Mouse (Mus musculus) forebrain, embryonic 11.5 days (tissue): ENCODE results near the gene Glyr1. TPM values are rescaled to one million over a fixed set of nuclear protein-coding genes. Genes with fewer than 3 reads are reported as not detected.

Experiments used
- ATAC-seq: fragments of 200-750 bp; cut with Nextera tagmentation; replicated peaks from 2 replicates; pipeline ENCODE4 v1.8.0; 2017; ENCODE audit warnings: moderate TSS enrichment; ENCODE audit not compliant: low FRiP score
- DNase-seq: peaks from one replicate; pipeline ENCODE4 v3.0.0-alpha.2; 2017; ENCODE audit warnings: low spot score
- H3K27ac ChIP-seq: fragments of 300-500 bp; sonication (generic); 2 replicates; pipeline ENCODE4 v1.5.1; 2014; ENCODE audit warnings: low read depth, low read length
- H3K27me3 ChIP-seq: fragments of 300-500 bp; sonication (generic); 2 replicates; pipeline ENCODE4 v1.6.1; 2014; ENCODE audit warnings: mild to moderate bottlenecking, low read length, mixed read lengths; ENCODE audit not compliant: control insufficient read depth, insufficient read depth
- H3K36me3 ChIP-seq: fragments of 300-500 bp; sonication (generic); 2 replicates; pipeline ENCODE4 v1.6.1; 2014; ENCODE audit warnings: mild to moderate bottlenecking, low read length, moderate library complexity, mixed read lengths; ENCODE audit not compliant: control insufficient read depth, insufficient read depth
- H3K4me1 ChIP-seq: fragments of 300-500 bp; sonication (generic); replicated peaks from 2 replicates; pipeline ENCODE4 v1.6.1; 2014; ENCODE audit warnings: low read length, mixed read lengths; ENCODE audit not compliant: control insufficient read depth, insufficient read depth
- H3K4me2 ChIP-seq: fragments of 300-500 bp; sonication (generic); 2 replicates; pipeline ENCODE4 v1.6.1; 2014; ENCODE audit warnings: low read depth, mild to moderate bottlenecking, low read length, moderate library complexity, mixed read lengths; ENCODE audit not compliant: severe bottlenecking
- H3K4me3 ChIP-seq: fragments of 300-500 bp; sonication (generic); 2 replicates; pipeline ENCODE4 v1.5.1; 2014; ENCODE audit warnings: low read depth, low read length
- H3K9ac ChIP-seq: fragments of 300-500 bp; sonication (generic); 2 replicates; pipeline ENCODE4 v1.6.1; 2014; ENCODE audit warnings: low read length
- H3K9me3 ChIP-seq: fragments of 300-500 bp; sonication (generic); 2 replicates; pipeline ENCODE4 v1.6.1; 2016; ENCODE audit warnings: low read length, mixed read lengths; ENCODE audit not compliant: control insufficient read depth
- WGBS: fragments of 180-500 bp; shearing (Covaris S2); extraction: QIAGEN DNeasy Blood & Tissue Kit; methylation state at CpG from one replicate; pipeline ENCODE4 v1.1.7; 2014; 5-methylcytosine and 5-hydroxymethylcytosine counted together
- polyA plus RNA-seq: library from polyadenylated mRNA; unstranded; fragments of >200 nt; fragmentation: Nextera tagmentation; extraction: Ambion mirVana; gene quantifications from 2 replicates; pipeline ENCODE4 v1.2.1, GENCODE M21; 2014

Glyr1 gene
- polyA plus RNA-seq, result 174 and 184 TPM in 2 replicates

DNA sequence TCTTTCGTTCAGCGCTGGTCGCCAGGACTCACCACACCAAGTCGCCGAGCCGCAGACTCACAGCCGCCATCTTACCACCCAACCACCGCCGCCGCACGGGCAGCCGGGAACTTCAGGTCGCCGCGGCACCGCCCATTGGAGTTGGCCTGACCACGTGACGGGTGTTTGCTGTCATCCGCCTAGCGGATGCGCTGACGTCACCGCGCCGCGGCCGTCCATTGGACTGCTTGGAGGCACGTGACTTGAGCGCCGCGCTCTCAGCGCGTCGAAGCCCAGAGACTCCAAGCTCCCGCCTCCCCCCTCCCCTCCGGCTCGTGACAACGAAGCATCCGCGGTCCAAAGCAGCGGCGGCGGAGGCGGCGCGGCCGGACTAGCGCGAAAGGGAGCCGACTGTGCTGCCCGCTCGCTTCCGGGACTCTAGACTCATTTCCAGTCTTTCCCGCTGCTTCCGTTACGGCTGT, at the start of gene Glyr1, which contains the start of gene Ubn1:
Glyr1 (minus strand) TSS at position 90 of the 461 bp plus-strand sequence.
Ubn1 (plus strand) TSS at position 284 of the 461 bp plus-strand sequence.
- H3K4me2 ChIP-seq, result peak within 1 kb of the TSS; percentile 90
- 0 out of 2 replicates have a peak, but pooled peaks cover 2% of the 10 kb centered on the region for H3K4me1 ChIP-seq
- no peaks in the 10 kb centered on the region for H3K27me3 ChIP-seq
- H3K9ac ChIP-seq, result peak within 1 kb of the TSS; percentile 93
- H3K4me3 ChIP-seq, result peak within 1 kb of the TSS; percentile 98
- H3K9me3 ChIP-seq, result no peaks in the 10 kb centered on the region
- peak; percentile 100 for ATAC-seq
- peaks cover 9% of the 10 kb centered on the region; the same call in 1 of the 2 replicates for H3K36me3 ChIP-seq
- peak within 1 kb of the TSS; percentile 90 for H3K27ac ChIP-seq
- 0% methylated on average over 47 of the region's 56 CpGs for WGBS
- DNase-seq, result peak; percentile 100

- H3K4me1 ChIP-seq, result no peaks in the 10 kb centered on the region
- no peaks in the 10 kb centered on the region for H3K27me3 ChIP-seq
- no peak for DNase-seq
- ATAC-seq, result no peak
- 79% methylated on average over 8 of the region's 8 CpGs for WGBS
- H3K4me3 ChIP-seq, result no peak overlapping the region
- no peak overlapping the region for H3K9ac ChIP-seq
- H3K4me2 ChIP-seq, result no peak overlapping the region
- no peaks in the 10 kb centered on the region for H3K36me3 ChIP-seq
- H3K9me3 ChIP-seq, result no peaks in the 10 kb centered on the region
- H3K27ac ChIP-seq, result no peak overlapping the region
Measured at GRCm38 (mm10) chr16:5096504-5096903, 46.8 kb upstream of the Glyr1 start.

DNA sequence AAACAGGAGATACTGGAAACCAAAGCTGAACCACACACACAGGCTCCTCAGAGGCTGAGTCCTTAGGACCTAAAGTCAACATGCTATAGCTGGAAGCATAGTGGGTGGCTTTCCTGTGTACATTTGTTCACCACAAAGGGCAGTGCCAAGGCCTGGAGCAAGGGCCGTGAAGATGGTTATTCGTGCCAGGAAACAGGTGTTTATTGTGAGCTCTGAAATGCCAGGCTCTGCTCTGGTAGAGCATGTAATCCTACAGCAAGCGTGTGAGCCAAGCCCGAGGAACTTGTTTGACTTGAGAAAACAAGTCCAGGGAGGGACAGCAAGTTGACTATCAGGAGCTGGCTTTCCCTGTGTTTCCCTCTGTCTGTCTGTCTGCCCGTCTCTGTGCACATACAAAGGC, 43.6 kb upstream of the Glyr1 start:
- Histone ChIP-seq H3K4me1 (no peaks in the 10 kb centered on the region), H3K27ac (no peak overlapping the region), H3K27me3 (no peaks in the 10 kb centered on the region), H3K4me2 (no peak overlapping the region), H3K4me3 (no peak overlapping the region), H3K9me3 (no peaks in the 10 kb centered on the region), H3K9ac (no peak overlapping the region), H3K36me3 (no peaks in the 10 kb centered on the region)
- WGBS, result 90% methylated on average over 5 of the region's 5 CpGs
- ATAC-seq (no peak), DNase-seq (no peak)

DNA sequence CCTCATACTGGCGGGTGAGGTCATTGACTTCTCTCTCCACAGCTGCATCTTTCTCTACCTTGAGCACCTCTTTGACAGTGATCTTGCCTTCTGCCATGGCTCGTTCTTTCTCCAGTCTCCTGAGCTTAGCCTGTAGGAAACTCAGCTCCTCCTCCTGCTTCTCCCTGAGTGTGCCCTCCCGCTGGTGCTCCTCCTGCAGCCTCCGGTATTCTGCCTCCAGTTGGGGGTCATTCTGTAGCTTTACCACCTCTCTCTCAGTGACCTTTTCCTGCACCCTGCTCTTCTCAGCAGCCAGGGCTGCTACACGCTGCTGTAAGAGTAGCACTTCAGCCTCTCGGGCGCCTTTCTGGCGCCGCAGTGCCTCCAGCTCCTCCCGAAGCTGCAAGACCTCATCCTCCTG, 39.4 kb upstream of the Glyr1 start:
- peaks cover 1% of the 10 kb centered on the region; the same call in 1 of the 2 replicates for H3K36me3 ChIP-seq
- no peaks in the 10 kb centered on the region for H3K27me3 ChIP-seq
- no peak for DNase-seq
- no peak overlapping the region for H3K4me3 ChIP-seq
- no peak overlapping the region for H3K4me2 ChIP-seq
- H3K9ac ChIP-seq, result no peak overlapping the region
- no peaks in the 10 kb centered on the region for H3K9me3 ChIP-seq
- WGBS, result 77% methylated on average over 10 of the region's 10 CpGs
- H3K27ac ChIP-seq, result no peak overlapping the region
- ATAC-seq, result no peak
- no peaks in the 10 kb centered on the region for H3K4me1 ChIP-seq

- WGBS, result 96% methylated on average over 2 of the region's 2 CpGs
- no peaks in the 10 kb centered on the region for H3K9me3 ChIP-seq
- H3K4me2 ChIP-seq, result no peak overlapping the region
- peaks cover 6% of the 10 kb centered on the region; the same call in 1 of the 2 replicates for H3K36me3 ChIP-seq
- ATAC-seq (no peak), DNase-seq (no peak)
- no peak overlapping the region for H3K4me3 ChIP-seq
- H3K4me1 ChIP-seq, result no peaks in the 10 kb centered on the region
- H3K9ac ChIP-seq, result no peak overlapping the region
- no peaks in the 10 kb centered on the region for H3K27me3 ChIP-seq
- no peak overlapping the region for H3K27ac ChIP-seq
Measured at GRCm38 (mm10) chr16:5086179-5086578, 36.5 kb upstream of the Glyr1 start.

- no peak for ATAC-seq
- Histone ChIP-seq H3K4me1 (no peaks in the 10 kb centered on the region), H3K27ac (no peak overlapping the region), H3K27me3 (no peaks in the 10 kb centered on the region), H3K4me3 (no peak overlapping the region), H3K36me3 (peaks cover 6% of the 10 kb centered on the region; the same call in 1 of the 2 replicates), H3K4me2 (no peak overlapping the region), H3K9me3 (no peaks in the 10 kb centered on the region), H3K9ac (no peak overlapping the region)
- WGBS, result 94% methylated on average over 4 of the region's 4 CpGs
- DNase-seq, result no peak
Measured at GRCm38 (mm10) chr16:5085196-5085595, 35.5 kb upstream of the Glyr1 start.

DNA sequence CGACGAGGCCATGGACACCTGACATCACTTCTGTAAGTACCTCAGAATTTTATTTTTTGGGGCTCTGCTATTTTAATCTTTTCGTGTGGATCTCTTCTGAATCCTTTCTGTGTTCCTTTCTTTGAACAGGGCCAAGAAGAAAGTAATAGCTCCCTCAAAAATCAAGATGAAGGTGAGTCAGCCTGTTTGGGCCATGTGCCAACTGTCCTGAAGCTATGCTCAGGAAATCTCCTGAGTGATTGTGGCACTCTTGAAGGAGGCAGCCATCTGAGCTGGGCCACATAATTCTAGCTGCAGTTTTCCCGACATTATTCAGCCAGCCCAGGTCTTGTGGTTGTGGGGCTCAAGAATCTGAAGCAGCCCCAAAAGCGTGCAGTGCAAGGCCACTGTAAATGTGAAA, 24.7 kb upstream of the Glyr1 start:
- H3K27ac ChIP-seq, result no peak overlapping the region
- no peaks in the 10 kb centered on the region for H3K27me3 ChIP-seq
- H3K36me3 ChIP-seq, result peaks cover 23% of the 10 kb centered on the region
- WGBS, result 90% methylated on average over 5 of the region's 5 CpGs
- no peaks in the 10 kb centered on the region for H3K4me1 ChIP-seq
- H3K4me3 ChIP-seq, result no peak overlapping the region
- no peak overlapping the region for H3K4me2 ChIP-seq
- DNase-seq, result no peak
- H3K9me3 ChIP-seq, result no peaks in the 10 kb centered on the region
- no peak overlapping the region for H3K9ac ChIP-seq
- ATAC-seq, result no peak

- peaks cover 16% of the 10 kb centered on the region; the same call in 1 of the 2 replicates for H3K36me3 ChIP-seq
- no peak overlapping the region for H3K4me2 ChIP-seq
- no peak overlapping the region for H3K4me3 ChIP-seq
- no peaks in the 10 kb centered on the region for H3K9me3 ChIP-seq
- no peak overlapping the region for H3K27ac ChIP-seq
- no peaks in the 10 kb centered on the region for H3K4me1 ChIP-seq
- no peak overlapping the region for H3K9ac ChIP-seq
- ATAC-seq (no peak), DNase-seq (no peak)
- no peaks in the 10 kb centered on the region for H3K27me3 ChIP-seq
- 93% methylated on average over 7 of the region's 7 CpGs for WGBS
Measured at GRCm38 (mm10) chr16:5071974-5072373, 22.3 kb upstream of the Glyr1 start.

DNA sequence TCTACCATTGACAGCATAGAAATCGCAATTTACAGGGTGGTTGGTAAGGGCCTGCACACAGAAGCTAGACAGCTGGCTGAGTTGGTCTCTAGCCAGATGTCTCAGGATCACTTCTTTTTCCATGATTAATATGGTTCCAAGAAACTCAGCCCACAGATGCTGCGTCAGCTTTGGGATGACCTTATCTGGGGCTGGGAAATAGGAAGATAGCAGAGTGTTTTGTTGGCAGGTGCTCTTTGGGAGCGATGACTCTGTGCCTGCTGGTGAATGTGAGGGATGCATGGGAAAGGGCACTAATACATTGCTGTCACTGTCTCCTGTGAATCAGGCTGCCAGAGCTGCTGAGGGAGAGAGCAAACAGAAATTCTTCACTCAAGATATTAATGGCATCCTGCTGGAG, 20.7 kb upstream of the Glyr1 start:
- no peak overlapping the region for H3K4me2 ChIP-seq
- peaks cover 14% of the 10 kb centered on the region; the same call in 1 of the 2 replicates for H3K36me3 ChIP-seq
- no peaks in the 10 kb centered on the region for H3K9me3 ChIP-seq
- no peak overlapping the region for H3K9ac ChIP-seq
- ATAC-seq (no peak), DNase-seq (no peak)
- H3K27me3 ChIP-seq, result no peaks in the 10 kb centered on the region
- no peak overlapping the region for H3K27ac ChIP-seq
- H3K4me1 ChIP-seq, result no peaks in the 10 kb centered on the region
- 98% methylated on average over 3 of the region's 3 CpGs for WGBS
- H3K4me3 ChIP-seq, result no peak overlapping the region
